Mouse (Mus musculus) layer of hippocampus, adult 9-11 months (tissue): Measurements from ENCODE around the gene Palld.

Experiments
- DNase-seq: peaks from one replicate; pipeline ENCODE4 v3.0.0; 2022

Palld gene

DNA sequence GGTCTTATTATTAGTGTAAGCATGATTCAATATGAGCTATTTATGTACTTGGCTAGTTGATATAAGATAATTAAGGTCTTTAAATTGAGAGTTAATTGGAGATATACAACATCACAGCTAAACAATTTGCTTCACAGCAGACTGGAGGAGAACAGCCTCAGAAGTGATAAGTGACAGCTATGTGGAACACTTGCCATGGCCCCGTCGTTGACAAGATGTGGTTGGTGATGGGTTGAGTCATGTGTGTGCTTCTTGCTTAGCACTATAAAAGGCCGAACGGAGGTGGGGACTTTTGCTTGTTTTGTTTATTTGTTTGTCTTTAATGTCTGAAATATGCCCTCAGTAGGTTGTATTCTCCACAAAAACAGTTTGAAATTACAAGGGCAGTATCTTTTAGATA, 51.2 kb downstream of the Palld start:
- DNase-seq, result no peak

DNA sequence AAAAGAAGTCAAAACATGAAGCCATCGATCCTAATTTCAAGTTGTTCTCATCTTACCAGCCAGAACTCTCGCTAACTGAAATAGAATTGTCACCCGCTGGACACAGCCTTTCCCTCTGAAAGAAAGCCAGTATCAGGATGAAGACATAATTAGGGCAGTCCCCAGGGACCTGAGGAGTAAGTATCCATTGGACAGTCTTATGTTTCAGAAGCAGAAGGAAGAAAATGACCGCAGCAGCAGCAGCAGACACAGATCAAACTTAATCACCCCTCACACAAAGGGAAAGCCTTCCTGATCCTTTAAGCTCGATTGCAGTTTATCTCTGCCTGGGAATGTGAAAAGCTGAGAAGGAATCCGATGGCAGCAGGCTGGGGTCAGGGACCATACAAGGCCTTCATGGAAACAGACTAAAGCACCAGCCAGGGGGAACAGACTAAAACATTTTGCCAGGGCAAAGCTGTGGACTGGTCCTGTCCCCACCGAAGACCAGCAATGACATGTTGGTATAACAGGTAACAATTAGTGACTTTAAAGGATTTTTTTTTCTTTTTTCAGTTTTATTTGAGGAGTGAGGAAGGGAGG, 53.8 kb downstream of the Palld start:
- no peak for DNase-seq

- no peak for DNase-seq
Observed at GRCm38 (mm10) chr8:61847494-61847893, 55.0 kb downstream of the Palld start.

DNA sequence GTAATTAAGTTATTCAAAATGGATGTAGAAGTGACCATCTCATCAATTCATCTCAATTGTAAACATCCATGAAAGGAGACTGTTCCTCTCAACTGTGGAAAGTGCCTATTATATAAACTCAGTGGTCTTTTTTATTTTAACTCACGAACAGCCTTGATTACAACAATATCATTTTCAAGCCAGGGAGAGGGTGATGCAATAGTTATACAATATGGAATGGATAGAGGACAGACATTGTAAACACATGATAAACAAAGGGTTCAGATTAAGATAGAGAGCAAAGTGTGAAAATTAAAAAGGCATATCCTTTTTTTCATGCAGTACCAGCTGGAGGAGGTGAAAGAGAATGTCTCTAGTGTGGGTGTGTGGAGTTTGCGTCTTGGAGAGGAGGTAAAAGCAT, 57.5 kb downstream of the Palld start:
- no peak for DNase-seq

DNA sequence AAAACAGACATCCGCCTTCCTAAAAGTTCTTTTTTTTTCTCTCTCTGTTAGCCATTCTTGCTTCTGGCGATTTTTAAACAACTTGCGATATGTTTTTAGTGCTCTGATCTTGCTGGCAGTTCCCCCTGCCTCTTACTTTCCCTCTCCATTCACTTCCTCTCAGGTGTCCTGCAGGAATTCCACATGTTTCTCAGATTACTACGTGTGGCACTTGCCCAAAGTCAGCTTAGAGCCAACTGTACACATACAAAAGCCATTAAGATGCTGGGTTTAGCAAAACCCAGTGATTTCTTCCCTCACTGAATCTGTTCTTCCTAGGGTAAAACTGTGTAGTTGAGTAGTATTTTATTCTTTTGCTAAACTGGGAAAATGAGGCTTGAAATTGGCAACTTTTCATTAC, 57.9 kb downstream of the Palld start:
- no peak for DNase-seq

GRCm38 (mm10) chr8:61843776-61844175, 58.7 kb downstream of the Palld start:
- DNase-seq, result no peak

DNA sequence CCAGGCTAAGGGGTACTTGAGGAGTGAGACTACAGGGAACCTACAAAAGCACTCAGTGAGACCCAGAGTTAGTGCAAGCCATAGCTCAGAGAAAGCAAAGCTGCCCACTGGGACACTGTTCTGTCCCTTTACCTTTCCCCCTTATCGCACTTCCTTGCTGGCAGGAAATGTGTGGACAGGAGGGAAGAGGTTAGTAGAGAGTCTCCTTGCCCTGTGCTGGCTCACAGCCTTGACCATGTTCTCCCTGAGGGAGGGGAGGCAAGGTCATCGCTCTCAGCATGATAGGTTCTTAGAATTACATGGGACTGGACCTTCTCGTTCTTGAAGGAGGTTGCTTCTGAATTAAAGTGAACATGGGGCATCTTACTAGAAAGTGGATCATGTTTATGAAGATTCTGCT, 69.3 kb downstream of the Palld start:
- no peak for DNase-seq

- DNase-seq, result no peak
Observed at GRCm38 (mm10) chr8:61831944-61832343, 70.5 kb downstream of the Palld start.

- no peak for DNase-seq
Observed at GRCm38 (mm10) chr8:61830821-61831220, 71.7 kb downstream of the Palld start.

DNA sequence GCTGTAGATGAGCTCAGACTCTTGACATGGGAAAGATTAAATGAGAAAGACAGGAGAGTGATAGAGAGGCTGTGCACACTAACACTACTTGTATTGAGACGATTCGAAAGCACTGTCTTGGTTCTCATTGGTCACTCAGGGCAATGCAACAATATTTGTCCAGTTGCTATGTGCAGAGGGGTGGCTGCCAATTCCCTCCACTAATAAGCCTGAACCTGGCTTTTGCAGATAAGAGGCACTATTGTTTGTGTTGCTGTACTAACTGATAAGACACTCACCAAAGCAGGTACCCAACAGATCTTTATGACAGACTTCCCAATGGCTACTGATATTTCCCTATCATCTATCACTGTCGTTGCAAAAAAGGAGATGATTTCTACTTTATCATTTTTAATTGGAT, 77.9 kb downstream of the Palld start:
- no peak for DNase-seq

- DNase-seq, result no peak
Observed at GRCm38 (mm10) chr8:61823157-61823556, 79.3 kb downstream of the Palld start.

DNA sequence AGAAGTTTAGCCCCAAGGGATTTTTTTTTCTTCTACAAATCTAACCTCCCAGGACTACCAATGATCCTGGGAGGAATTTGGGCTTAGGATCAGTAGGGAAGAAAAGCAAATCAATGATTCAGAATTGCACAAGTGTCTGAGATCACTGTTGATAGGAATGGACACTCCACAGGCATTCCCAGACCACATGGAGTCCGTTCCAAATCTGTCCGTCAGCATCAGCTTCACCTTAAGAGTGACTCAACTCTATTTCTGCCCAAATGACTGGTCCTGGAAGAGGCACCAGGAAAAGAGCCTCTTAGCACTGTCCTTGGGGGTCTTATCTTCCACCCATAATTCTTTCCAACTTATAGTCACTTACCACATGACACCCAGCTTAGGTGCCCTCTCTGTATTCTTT, 98.7 kb downstream of the Palld start:
- no peak for DNase-seq

DNA sequence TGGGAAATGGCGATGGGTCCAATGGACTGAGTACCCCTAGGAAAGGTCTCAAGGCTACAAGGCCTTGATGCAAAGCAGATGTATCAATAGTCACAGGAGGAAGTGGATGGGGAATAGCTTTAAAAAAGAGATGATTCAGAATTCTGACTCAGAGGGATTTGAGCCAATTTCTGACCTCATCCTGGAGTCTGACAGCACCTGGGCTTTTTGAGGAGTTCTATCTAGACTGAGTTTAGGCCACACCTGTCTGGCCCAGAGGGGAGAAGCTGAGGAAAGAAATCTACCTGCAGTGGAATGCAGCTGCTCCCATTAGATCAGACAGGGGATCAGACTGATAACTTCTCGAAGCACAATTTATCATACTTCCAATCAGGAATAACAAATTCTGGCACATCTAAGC, 99.7 kb downstream of the Palld start:
- no peak for DNase-seq

- no peak for DNase-seq
Observed at GRCm38 (mm10) chr8:61797391-61797947, 105.0 kb downstream of the Palld start.

- no peak for DNase-seq
Observed at GRCm38 (mm10) chr8:61796537-61797050, 105.9 kb downstream of the Palld start.

GRCm38 (mm10) chr8:61789946-61790345, 112.5 kb downstream of the Palld start:
- no peak for DNase-seq

- DNase-seq, result no peak
Observed at GRCm38 (mm10) chr8:61789289-61789688, 113.2 kb downstream of the Palld start.

GRCm38 (mm10) chr8:61782931-61783491, 119.5 kb downstream of the Palld start:
- no peak for DNase-seq

- no peak for DNase-seq
Observed at GRCm38 (mm10) chr8:61780652-61781257, 121.7 kb downstream of the Palld start.

DNA sequence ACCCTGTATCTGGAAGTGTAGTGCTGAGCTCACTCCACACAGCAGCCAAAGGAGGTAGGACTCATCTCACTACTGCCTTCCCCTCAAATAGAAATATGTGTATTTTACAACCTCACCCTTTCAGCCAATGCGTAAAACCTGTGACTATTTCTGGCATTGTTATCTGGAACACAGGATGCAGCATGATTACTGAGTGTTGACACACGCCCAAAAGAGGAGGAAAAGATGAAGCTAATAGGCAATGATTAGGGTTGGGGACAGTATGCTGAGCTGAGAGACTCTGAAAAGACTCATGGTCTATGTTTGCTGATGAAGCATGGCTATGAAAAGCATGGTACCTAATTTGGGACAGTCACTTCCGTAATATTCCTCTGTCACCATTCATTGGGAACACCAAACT, 124.3 kb downstream of the Palld start:
- DNase-seq, result no peak

DNA sequence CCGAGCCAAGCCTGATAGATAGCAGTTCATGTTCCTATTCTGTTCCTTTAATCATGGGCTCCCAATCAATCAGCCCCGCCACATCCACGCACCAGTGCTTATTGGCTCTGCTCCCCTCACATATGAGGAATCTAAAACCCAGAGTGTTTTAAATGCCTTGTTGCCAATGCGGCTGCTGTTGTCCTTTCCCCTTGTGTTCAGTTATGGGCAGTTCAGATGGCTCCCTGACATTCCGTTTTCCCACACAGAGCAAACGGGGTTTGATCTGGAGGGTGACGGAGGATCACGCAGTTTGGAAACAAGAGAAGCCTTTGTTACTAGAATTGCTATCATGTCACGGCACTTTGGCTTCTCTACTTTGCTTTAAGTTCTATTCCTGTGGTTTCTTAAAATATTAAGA, 125.9 kb downstream of the Palld start:
- DNase-seq, result no peak

DNA sequence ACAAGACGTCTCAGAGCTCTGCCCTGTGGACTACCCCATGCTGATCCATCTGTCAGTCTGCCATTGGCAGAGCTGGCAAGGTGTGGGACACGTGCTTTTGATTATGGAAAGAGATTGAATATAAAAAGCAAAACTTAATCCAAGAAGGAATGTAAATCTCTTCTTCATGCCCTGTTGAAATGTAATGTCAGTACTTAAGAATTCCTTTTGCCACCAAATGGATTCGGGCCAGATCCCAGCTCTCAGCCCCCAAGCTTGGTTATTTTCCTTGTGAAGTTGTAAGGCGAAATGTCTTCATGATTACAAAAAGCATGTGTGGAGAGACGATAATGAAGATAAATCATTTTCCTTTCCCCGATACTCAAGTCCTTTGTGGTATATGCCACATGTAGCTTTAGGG, 126.6 kb downstream of the Palld start:
- DNase-seq, result no peak

DNA sequence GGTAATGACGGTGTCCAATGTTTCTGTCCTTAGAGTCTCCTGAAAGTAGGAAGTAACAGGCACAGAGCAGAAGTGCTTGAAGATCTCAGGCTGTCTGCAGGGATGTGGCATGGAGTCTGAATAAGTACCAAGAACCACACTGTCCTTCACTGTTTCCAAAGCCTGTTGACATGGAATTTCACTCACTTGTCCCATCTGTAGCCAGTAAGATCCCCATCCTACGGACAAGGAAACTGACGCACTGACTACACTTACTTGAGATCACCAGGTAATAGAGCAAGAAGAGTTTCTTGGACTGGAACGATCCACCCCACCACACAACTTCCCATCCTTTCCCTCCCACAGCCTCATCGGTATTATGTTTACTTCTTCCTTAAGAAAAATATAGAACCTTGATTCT, 128.3 kb downstream of the Palld start:
- DNase-seq, result no peak

- DNase-seq, result no peak
Observed at GRCm38 (mm10) chr8:61773595-61774088, 128.8 kb downstream of the Palld start.
